Mouse (Mus musculus): Measurements from ENCODE around the gene Ptprk. TPM values are rescaled to one million over a fixed set of nuclear protein-coding genes. Genes with fewer than 3 reads are reported as not detected.

Gene Ptprk
- polyA plus RNA-seq, 1 experiment from 2014 or later = 41.9 TPM

- H3K27ac ChIP-seq (ENCODE audit: low read depth) = no peak overlapping the region
- no peak overlapping the region for H3K4me3 ChIP-seq (ENCODE audit: low read depth, low read length)
- no peak overlapping the region for H3K4me2 ChIP-seq (ENCODE audit: low read length)
- H3K9me3 ChIP-seq (ENCODE audit: control insufficient read depth, low read length) = no peaks in the 10 kb centered on the region
- H3K27me3 ChIP-seq (replicated peaks; ENCODE audit: control insufficient read depth, insufficient read depth, low read length) = no peaks in the 10 kb centered on the region
- DNase-seq (ENCODE audit: low spot score) (no peak), ATAC-seq (replicated peaks; ENCODE audit: low FRiP score, low TSS enrichment, low read depth) (no peak)
- 96% methylated on average over 2 of the region's 2 CpGs for WGBS
- no peaks in the 10 kb centered on the region for H3K4me1 ChIP-seq (replicated peaks; ENCODE audit: control insufficient read depth, insufficient read depth, low read length)
- no peaks in the 10 kb centered on the region for H3K36me3 ChIP-seq (ENCODE audit: control insufficient read depth, insufficient read depth, low read length)
- no peak overlapping the region for H3K9ac ChIP-seq (ENCODE audit: low read length)
These were observed 477.4 kb downstream of the Ptprk start for GRCm38 (mm10) chr10:28552068-28552467.

- no peaks in the 10 kb centered on the region for H3K27me3 ChIP-seq (replicated peaks; ENCODE audit: control insufficient read depth, insufficient read depth, low read length)
- no peaks in the 10 kb centered on the region for H3K4me1 ChIP-seq (replicated peaks; ENCODE audit: control insufficient read depth, insufficient read depth, low read length)
- DNase-seq (ENCODE audit: low spot score) = no peak
- no peak overlapping the region for H3K4me3 ChIP-seq (ENCODE audit: low read depth, low read length)
- H3K36me3 ChIP-seq (ENCODE audit: control insufficient read depth, insufficient read depth, low read length) = no peaks in the 10 kb centered on the region
- no peak overlapping the region for H3K4me2 ChIP-seq (ENCODE audit: low read length)
- H3K9me3 ChIP-seq (ENCODE audit: control insufficient read depth, low read length) = no peaks in the 10 kb centered on the region
- H3K27ac ChIP-seq (ENCODE audit: low read depth) = no peak overlapping the region
- 92% methylated on average over 3 of the region's 3 CpGs for WGBS
- no peak for ATAC-seq (replicated peaks; ENCODE audit: low FRiP score, low TSS enrichment, low read depth)
- H3K9ac ChIP-seq (ENCODE audit: low read length) = no peak overlapping the region
These were observed 489.6 kb downstream of the Ptprk start for GRCm38 (mm10) chr10:28564110-28564674.

GRCm38 (mm10) chr10:28566378-28566777 is 491.8 kb downstream of the Ptprk start:
- Histone ChIP-seq H3K27ac (ENCODE audit: low read depth) (no peak overlapping the region), H3K36me3 (ENCODE audit: control insufficient read depth, insufficient read depth, low read length) (0 out of 2 replicates have a peak, but pooled peaks cover 4% of the 10 kb centered on the region), H3K27me3 (replicated peaks; ENCODE audit: control insufficient read depth, insufficient read depth, low read length) (no peaks in the 10 kb centered on the region), H3K9ac (ENCODE audit: low read length) (no peak overlapping the region), H3K9me3 (ENCODE audit: control insufficient read depth, low read length) (no peaks in the 10 kb centered on the region), H3K4me1 (replicated peaks; ENCODE audit: control insufficient read depth, insufficient read depth, low read length) (no peaks in the 10 kb centered on the region), H3K4me3 (ENCODE audit: low read depth, low read length) (no peak overlapping the region), H3K4me2 (ENCODE audit: low read length) (no peak overlapping the region)
- ATAC-seq (replicated peaks; ENCODE audit: low FRiP score, low TSS enrichment, low read depth) = no peak
- no peak for DNase-seq (ENCODE audit: low spot score)
- 78% methylated on average over 4 of the region's 4 CpGs for WGBS

- WGBS = 91% methylated on average over 2 of the region's 2 CpGs
- Histone ChIP-seq H3K9me3 (ENCODE audit: control insufficient read depth, low read length) (no peaks in the 10 kb centered on the region), H3K4me3 (ENCODE audit: low read depth, low read length) (no peak overlapping the region), H3K4me2 (ENCODE audit: low read length) (no peak overlapping the region), H3K9ac (ENCODE audit: low read length) (no peak overlapping the region), H3K36me3 (ENCODE audit: control insufficient read depth, insufficient read depth, low read length) (0 out of 2 replicates have a peak, but pooled peaks cover 4% of the 10 kb centered on the region), H3K4me1 (replicated peaks; ENCODE audit: control insufficient read depth, insufficient read depth, low read length) (no peaks in the 10 kb centered on the region), H3K27ac (ENCODE audit: low read depth) (no peak overlapping the region), H3K27me3 (replicated peaks; ENCODE audit: control insufficient read depth, insufficient read depth, low read length) (no peaks in the 10 kb centered on the region)
- ATAC-seq (replicated peaks; ENCODE audit: low FRiP score, low TSS enrichment, low read depth) = no peak
- no peak for DNase-seq (ENCODE audit: low spot score)
These were observed 492.2 kb downstream of the Ptprk start for GRCm38 (mm10) chr10:28566828-28567227.

GRCm38 (mm10) chr10:28567441-28567840 is 492.8 kb downstream of the Ptprk start:
- ATAC-seq (replicated peaks; ENCODE audit: low FRiP score, low TSS enrichment, low read depth) (no peak), DNase-seq (ENCODE audit: low spot score) (no peak)
- Histone ChIP-seq H3K4me1 (replicated peaks; ENCODE audit: control insufficient read depth, insufficient read depth, low read length) (no peaks in the 10 kb centered on the region), H3K27me3 (replicated peaks; ENCODE audit: control insufficient read depth, insufficient read depth, low read length) (no peaks in the 10 kb centered on the region), H3K9me3 (ENCODE audit: control insufficient read depth, low read length) (no peaks in the 10 kb centered on the region), H3K4me2 (ENCODE audit: low read length) (no peak overlapping the region), H3K27ac (ENCODE audit: low read depth) (no peak overlapping the region), H3K4me3 (ENCODE audit: low read depth, low read length) (no peak overlapping the region), H3K9ac (ENCODE audit: low read length) (no peak overlapping the region), H3K36me3 (ENCODE audit: control insufficient read depth, insufficient read depth, low read length) (0 out of 2 replicates have a peak, but pooled peaks cover 4% of the 10 kb centered on the region)
- WGBS = 93% methylated on average over 3 of the region's 3 CpGs

- Histone ChIP-seq H3K36me3 (ENCODE audit: control insufficient read depth, insufficient read depth, low read length) (0 out of 2 replicates have a peak, but pooled peaks cover 4% of the 10 kb centered on the region), H3K9ac (ENCODE audit: low read length) (no peak overlapping the region), H3K4me2 (ENCODE audit: low read length) (no peak overlapping the region), H3K4me3 (ENCODE audit: low read depth, low read length) (no peak overlapping the region), H3K27ac (ENCODE audit: low read depth) (no peak overlapping the region), H3K4me1 (replicated peaks; ENCODE audit: control insufficient read depth, insufficient read depth, low read length) (no peaks in the 10 kb centered on the region), H3K27me3 (replicated peaks; ENCODE audit: control insufficient read depth, insufficient read depth, low read length) (no peaks in the 10 kb centered on the region), H3K9me3 (ENCODE audit: control insufficient read depth, low read length) (no peaks in the 10 kb centered on the region)
- WGBS = 88% methylated on average over 5 of the region's 5 CpGs
- ATAC-seq (replicated peaks; ENCODE audit: low FRiP score, low TSS enrichment, low read depth) (no peak), DNase-seq (ENCODE audit: low spot score) (no peak)
These were observed 493.4 kb downstream of the Ptprk start for GRCm38 (mm10) chr10:28568047-28568446.

- Histone ChIP-seq H3K4me1 (replicated peaks; ENCODE audit: control insufficient read depth, insufficient read depth, low read length) (no peaks in the 10 kb centered on the region), H3K27me3 (replicated peaks; ENCODE audit: control insufficient read depth, insufficient read depth, low read length) (no peaks in the 10 kb centered on the region), H3K27ac (ENCODE audit: low read depth) (no peak overlapping the region), H3K4me3 (ENCODE audit: low read depth, low read length) (no peak overlapping the region), H3K9me3 (ENCODE audit: control insufficient read depth, low read length) (no peaks in the 10 kb centered on the region), H3K4me2 (ENCODE audit: low read length) (no peak overlapping the region), H3K36me3 (ENCODE audit: control insufficient read depth, insufficient read depth, low read length) (peaks cover 12% of the 10 kb centered on the region; the same call in 1 of the 2 replicates), H3K9ac (ENCODE audit: low read length) (no peak overlapping the region)
- 69% methylated on average over 5 of the region's 5 CpGs for WGBS
- DNase-seq (ENCODE audit: low spot score) = no peak
- no peak for ATAC-seq (replicated peaks; ENCODE audit: low FRiP score, low TSS enrichment, low read depth)
These were observed 505.0 kb downstream of the Ptprk start for GRCm38 (mm10) chr10:28579596-28579995.

- DNase-seq (ENCODE audit: low spot score) (no peak), ATAC-seq (replicated peaks; ENCODE audit: low FRiP score, low TSS enrichment, low read depth) (no peak)
- Histone ChIP-seq H3K4me3 (ENCODE audit: low read depth, low read length) (no peak overlapping the region), H3K9me3 (ENCODE audit: control insufficient read depth, low read length) (no peaks in the 10 kb centered on the region), H3K27ac (ENCODE audit: low read depth) (no peak overlapping the region), H3K27me3 (replicated peaks; ENCODE audit: control insufficient read depth, insufficient read depth, low read length) (no peaks in the 10 kb centered on the region), H3K36me3 (ENCODE audit: control insufficient read depth, insufficient read depth, low read length) (peaks cover 10% of the 10 kb centered on the region; the same call in 1 of the 2 replicates), H3K4me2 (ENCODE audit: low read length) (no peak overlapping the region), H3K9ac (ENCODE audit: low read length) (no peak overlapping the region), H3K4me1 (replicated peaks; ENCODE audit: control insufficient read depth, insufficient read depth, low read length) (no peaks in the 10 kb centered on the region)
- 67% methylated on average over 4 of the region's 4 CpGs for WGBS
These were observed 512.0 kb downstream of the Ptprk start for GRCm38 (mm10) chr10:28586565-28587138.

- H3K27ac ChIP-seq (ENCODE audit: low read depth) = no peak overlapping the region
- H3K9me3 ChIP-seq (ENCODE audit: control insufficient read depth, low read length) = no peaks in the 10 kb centered on the region
- 94% methylated on average over 4 of the region's 4 CpGs for WGBS
- peaks cover 15% of the 10 kb centered on the region; the same call in 1 of the 2 replicates for H3K36me3 ChIP-seq (ENCODE audit: control insufficient read depth, insufficient read depth, low read length)
- H3K4me2 ChIP-seq (ENCODE audit: low read length) = no peak overlapping the region
- H3K27me3 ChIP-seq (replicated peaks; ENCODE audit: control insufficient read depth, insufficient read depth, low read length) = no peaks in the 10 kb centered on the region
- H3K9ac ChIP-seq (ENCODE audit: low read length) = no peak overlapping the region
- H3K4me1 ChIP-seq (replicated peaks; ENCODE audit: control insufficient read depth, insufficient read depth, low read length) = no peaks in the 10 kb centered on the region
- no peak for DNase-seq (ENCODE audit: low spot score)
- H3K4me3 ChIP-seq (ENCODE audit: low read depth, low read length) = no peak overlapping the region
- ATAC-seq (replicated peaks; ENCODE audit: low FRiP score, low TSS enrichment, low read depth) = no peak
These were observed 513.8 kb downstream of the Ptprk start for GRCm38 (mm10) chr10:28588401-28588800.
